Mouse (Mus musculus) heart, postnatal 10 days (tissue): Measurements from ENCODE around the gene Tfam. TPM values are rescaled to one million over a fixed set of nuclear protein-coding genes. Genes with fewer than 3 reads are reported as not detected.

ENCODE experiments used
- DNase-seq, 2 experiments: peaks; one replicate each; pipeline ENCODE4 v3.0.0; 2021
- intact Hi-C: fragments of 180-260 bp; cut with DNase I; formaldehyde crosslinking; loops from one replicate; pipeline ENCODE4 v1.15.1; 2025
- total RNA-seq, 2 experiments: library from RNA; stranded (reverse); gene quantifications; 2 replicates each; pipeline ENCODE4 v1.2.3; 2021

Gene Tfam
- total RNA-seq, 2 experiments from 2014 or later, result 52.3 to 58.0 TPM

- intact Hi-C loops, result no loop called here
Measured at GRCm38 (mm10) chr10:71234071-71234470, 4.0 kb downstream of the Tfam start.

DNA sequence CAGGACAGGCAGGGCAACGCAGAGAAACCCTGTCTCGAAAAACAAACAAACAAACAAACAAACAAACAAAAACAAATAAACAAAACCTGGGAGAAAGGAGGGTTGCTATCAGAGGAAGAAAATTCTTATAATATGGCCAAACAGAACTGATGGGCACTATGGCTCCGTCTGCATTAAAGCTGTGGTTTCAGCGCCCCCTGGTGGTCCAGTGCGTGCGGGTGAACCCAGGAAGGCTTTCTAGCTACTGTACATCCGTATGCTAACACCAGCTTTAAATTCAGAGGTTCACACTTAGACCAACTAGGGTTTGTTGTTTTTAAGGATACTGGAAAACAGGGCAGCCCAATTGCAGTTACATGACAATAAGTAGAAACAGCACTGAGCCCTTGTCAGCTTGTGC lies 12.2 kb downstream of the Tfam start:
- DNase-seq, result peak; percentile 83 to 93
- intact Hi-C loops, result no loop called here

More at GRCm38 (mm10) chr10:71234071-71234470, 4.0 kb downstream of the Tfam start:
- DNase-seq, result no peak

- intact Hi-C loops, result no loop called here
- no peak for DNase-seq
Measured at GRCm38 (mm10) chr10:71223101-71223500, 15.0 kb downstream of the Tfam start.

GRCm38 (mm10) chr10:71222639-71223038 lies 15.4 kb downstream of the Tfam start:
- no peak for DNase-seq
- intact Hi-C loops, result no loop called here

- DNase-seq, result peak; percentile 86 to 91
- intact Hi-C loops, result loop anchor here (5.0 to 10.0 kb wide), 5 partner anchors 256 to 901 kb away; no protein-coding TSS in a partner anchor
Measured at GRCm38 (mm10) chr10:71218228-71218892, 19.7 kb downstream of the Tfam start.

DNA sequence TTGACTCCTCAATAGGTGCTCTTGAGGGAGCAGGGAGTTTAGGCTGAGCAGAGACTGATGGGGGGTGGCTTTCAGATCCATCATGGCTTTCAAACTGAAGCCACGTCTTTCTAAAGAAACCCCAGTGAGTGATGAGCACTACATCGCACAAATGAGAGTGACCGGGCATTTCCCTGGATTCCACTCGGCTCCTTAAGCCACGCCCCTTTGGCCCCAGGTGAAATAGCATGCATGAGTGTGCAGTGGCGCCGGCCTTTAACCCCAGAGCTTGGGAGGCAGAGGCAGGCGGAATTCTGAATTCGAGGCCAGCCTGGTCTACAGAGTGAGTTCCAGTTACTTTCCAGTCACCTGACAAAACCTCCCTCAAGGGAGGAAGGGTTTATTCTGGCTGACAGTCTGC lies 22.1 kb downstream of the Tfam start:
- intact Hi-C loops, result loop anchor here (2.0 to 10.0 kb wide), 6 partner anchors 254 to 899 kb away; no protein-coding TSS in a partner anchor
- no peak for DNase-seq

DNA sequence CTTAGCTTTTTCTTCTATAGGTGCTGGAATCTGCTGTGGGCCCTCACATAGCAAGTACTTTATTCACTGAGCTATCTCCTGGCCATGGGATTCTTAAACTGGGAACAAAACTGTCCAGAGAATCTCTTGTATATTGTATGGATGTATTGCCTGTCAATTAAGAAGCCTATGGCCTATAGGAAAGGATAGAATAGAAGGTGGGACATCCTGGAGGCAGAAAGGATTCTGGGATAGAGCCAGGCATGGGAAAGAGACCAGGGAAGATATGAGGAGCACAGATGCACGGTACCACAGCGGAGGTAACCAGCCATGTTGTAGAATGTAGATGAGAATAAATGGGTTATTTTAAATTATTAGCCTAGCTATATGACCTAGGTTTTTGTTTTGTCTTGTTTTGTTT lies 36.6 kb downstream of the Tfam start:
- intact Hi-C loops, result no loop called here

GRCm38 (mm10) chr10:71200964-71201363 lies 37.1 kb downstream of the Tfam start:
- DNase-seq, result no peak
- intact Hi-C loops, result no loop called here

More for the DNA sequence above, 36.6 kb downstream of the Tfam start:
- DNase-seq, result no peak

- DNase-seq, result peak; percentile 43 to 48
- intact Hi-C loops, result no loop called here
Measured at GRCm38 (mm10) chr10:71198676-71199075, 39.4 kb downstream of the Tfam start.

DNA sequence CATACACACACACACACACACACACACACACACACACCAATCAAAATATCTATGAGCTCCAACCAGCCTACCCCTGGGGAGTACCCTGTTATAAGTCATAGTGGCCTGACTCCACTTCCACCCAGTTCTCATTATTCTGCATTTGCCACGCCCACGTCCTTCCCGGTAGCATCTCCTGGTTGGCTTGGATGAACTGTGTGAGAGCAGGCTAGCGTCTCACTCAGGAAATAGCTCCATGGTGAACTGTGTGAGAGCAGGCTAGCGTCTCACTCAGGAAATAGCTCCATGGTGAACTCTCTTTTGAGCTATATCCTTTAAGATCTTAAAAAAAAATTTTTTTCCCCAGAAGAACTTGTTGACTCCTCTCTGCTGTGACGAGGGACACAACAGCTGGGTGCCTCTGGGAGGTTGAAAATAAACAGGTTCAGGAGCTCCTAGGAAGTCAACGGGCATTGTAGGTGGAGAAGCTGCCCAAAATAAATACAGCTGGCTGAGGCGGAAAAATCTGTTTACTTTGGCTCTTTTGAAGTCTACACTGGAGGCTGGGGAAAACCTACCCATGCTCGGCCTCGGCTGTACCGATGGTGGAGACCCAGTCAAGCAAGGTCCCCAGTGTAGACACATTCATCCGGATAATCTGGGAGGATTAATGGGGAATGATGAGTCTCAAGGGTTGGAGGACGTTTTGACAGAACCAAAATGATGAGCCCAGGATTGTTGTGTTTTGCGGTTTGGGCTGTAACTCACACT lies 40.9 kb downstream of the Tfam start:
- intact Hi-C loops, result no loop called here
- no peak for DNase-seq

- intact Hi-C loops, result no loop called here
- peak in 1 of 2 experiments; percentile 52 for DNase-seq
Measured at GRCm38 (mm10) chr10:71195501-71195900, 42.6 kb downstream of the Tfam start.

GRCm38 (mm10) chr10:71194713-71195112 lies 43.4 kb downstream of the Tfam start:
- peak in 1 of 2 experiments; percentile 45 for DNase-seq
- intact Hi-C loops, result no loop called here

DNA sequence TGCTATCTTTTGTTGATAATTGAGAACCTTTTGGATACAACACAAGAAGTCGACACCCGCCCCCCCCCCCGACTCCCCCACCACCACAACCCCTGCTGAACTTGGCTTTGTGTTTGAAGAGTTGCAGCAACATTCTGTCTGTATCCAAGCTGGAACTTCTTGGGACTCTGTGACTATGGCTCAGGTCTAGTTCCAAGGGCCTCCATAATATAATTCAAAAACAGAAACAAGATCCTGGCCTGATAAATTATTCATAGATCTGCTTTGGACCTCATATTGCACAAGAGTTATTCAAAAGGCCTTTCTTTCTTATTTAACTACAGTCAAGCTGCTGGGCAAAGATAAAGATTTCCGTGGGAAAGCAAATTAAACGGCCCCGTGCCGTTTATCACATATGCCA lies 44.8 kb downstream of the Tfam start:
- no peak for DNase-seq
- intact Hi-C loops, result no loop called here

GRCm38 (mm10) chr10:71192886-71193285 lies 45.2 kb downstream of the Tfam start:
- intact Hi-C loops, result no loop called here
- peak; percentile 50 to 52 for DNase-seq

- DNase-seq, result no peak
- intact Hi-C loops, result no loop called here
Measured at GRCm38 (mm10) chr10:71188681-71189080, 49.4 kb downstream of the Tfam start.

- no peak for DNase-seq
- intact Hi-C loops, result no loop called here
Measured at GRCm38 (mm10) chr10:71185059-71185458, 53.0 kb downstream of the Tfam start.

DNA sequence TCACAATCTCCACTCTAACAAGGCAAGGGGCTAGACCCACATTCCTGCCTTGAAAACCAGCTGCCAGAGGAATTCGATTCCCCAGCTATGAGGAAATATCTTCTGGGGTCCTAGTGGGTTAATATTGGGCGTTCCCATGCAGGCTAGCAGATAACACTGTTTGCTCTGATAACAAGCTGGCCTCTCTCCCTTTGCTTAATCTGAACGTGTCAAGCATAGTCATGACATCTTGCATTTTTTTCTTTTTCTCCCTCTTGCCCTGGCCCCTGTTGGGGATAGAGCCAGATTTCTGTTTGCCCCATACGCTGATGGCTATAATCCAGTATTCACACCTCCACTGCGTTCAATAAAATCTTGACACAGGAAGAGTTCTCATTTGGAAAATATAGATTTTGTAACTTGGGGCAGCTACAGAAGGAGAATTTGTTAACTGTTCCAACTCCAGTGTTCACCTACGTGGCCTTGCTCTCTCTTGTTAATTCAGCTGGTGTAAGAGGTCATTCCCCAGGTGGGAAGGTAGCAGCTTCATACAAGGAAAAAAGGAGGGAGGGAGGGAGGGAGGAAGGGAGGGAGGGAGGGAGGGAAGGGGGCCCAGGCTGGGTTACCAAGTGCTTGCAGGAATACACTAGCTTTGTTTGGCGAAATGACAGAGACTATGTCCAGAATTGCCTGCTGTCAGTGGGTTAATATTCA lies 54.6 kb downstream of the Tfam start:
- intact Hi-C loops, result no loop called here
- no peak for DNase-seq

GRCm38 (mm10) chr10:71181931-71182330 lies 56.1 kb downstream of the Tfam start:
- no peak for DNase-seq
- intact Hi-C loops, result no loop called here

DNA sequence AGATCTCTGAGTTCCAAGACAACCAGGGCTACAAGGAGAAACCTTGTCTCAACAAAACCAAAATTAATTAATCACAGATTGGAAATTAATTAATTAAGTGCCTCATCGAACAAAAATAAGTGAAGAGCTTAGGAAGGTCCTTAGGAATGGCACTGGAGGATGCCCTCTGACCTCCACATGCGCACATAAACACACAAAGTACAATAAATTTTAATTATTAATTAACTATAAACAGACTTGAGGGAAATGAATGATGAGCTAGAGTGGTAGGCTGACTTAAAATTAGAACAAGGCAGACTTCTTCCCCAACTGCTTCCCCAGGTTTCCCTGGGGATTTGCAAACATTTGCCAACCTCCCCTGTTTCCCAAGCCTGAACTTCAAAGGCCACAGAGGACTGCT lies 57.0 kb downstream of the Tfam start:
- no peak for DNase-seq
- intact Hi-C loops, result no loop called here

DNA sequence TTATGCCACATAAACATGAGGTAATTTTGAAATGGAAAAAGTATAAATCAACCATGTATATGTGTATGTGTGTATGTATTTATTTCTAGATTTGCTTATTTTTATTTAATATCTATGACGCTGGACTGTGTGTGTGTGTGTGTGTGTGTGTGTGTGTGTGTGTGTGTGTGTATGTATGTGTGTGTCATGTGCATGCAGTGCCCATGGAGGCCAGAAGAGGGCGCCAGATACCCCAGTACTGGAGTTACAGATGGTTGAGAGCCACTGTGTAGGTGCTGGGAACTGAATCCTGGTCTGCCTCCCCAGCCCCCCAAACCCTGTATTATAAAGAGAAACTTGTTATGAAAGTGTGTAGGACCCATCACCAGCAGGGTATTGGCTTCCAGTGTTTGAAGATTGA lies 58.0 kb downstream of the Tfam start:
- no peak for DNase-seq
- intact Hi-C loops, result no loop called here

GRCm38 (mm10) chr10:71177201-71177600 lies 60.9 kb downstream of the Tfam start:
- intact Hi-C loops, result no loop called here

More at GRCm38 (mm10) chr10:71177201-71177600, 60.9 kb downstream of the Tfam start:
- no peak for DNase-seq
